Mouse (Mus musculus) kidney, adult 2 months (tissue): Measurements from ENCODE around the gene Trak1.

Experiments used
- CTCF ChIP-seq: fragments of 200-500 bp; conservative IDR thresholded peaks from 2 replicates; pipeline ENCODE4 v1.5.1; 2011; ENCODE audit warnings: low read depth, mild to moderate bottlenecking, control low read depth, low read length, moderate library complexity, mixed read lengths; ENCODE audit not compliant: insufficient read depth, insufficient read length
- POLR2A ChIP-seq: fragments of 200-500 bp; IDR thresholded peaks from one replicate; pipeline ENCODE4 v1.6.1; 2011; ENCODE audit warnings: low read depth, low read length, control low read depth

DNA sequence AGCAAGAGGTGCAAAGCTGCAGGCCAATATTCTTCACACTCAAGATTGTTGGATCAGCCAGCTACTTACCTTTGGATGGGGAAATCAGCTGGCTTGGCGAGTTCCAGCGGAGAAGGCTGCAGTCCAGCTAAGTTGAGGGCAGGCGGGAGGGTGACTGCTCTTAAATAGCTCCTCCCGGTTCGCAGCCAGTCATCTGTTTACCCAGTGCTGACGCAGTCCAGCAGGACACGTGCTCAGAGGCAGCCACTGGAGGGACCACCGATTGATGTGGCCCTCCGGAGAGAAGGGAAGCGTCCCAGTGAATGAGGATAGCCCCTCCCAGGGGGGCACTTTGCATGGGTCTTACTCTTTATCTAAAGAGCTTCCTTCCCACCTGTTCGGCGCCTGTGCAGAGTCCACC lies 198.2 kb downstream of the Trak1 start, which contains the start of gene Cck:
- no peak for TF ChIP-seq CTCF
- no peak for TF ChIP-seq POLR2A
